Mouse (Mus musculus): ENCODE results near the gene 2610507B11Rik. TPM values are rescaled to one million over a fixed set of nuclear protein-coding genes. Genes with fewer than 3 reads are reported as not detected.
A peak's percentile ranks its signal among the peaks of the same experiment; 100 is the strongest.

2610507B11Rik gene
- polyA plus RNA-seq, 1 experiment from 2014 or later, result 67.1 TPM

GRCm38 (mm10) chr11:78310861-78311511 is 49.4 kb downstream of the 2610507B11Rik start:
- Histone ChIP-seq H3K9me3 (replicated peaks; ENCODE audit: control insufficient read depth, low read length) (no peaks in the 10 kb centered on the region), H3K4me2 (ENCODE audit: low read depth, low read length) (no peak overlapping the region), H3K4me1 (ENCODE audit: control insufficient read depth, insufficient read depth, low read length) (no peaks in the 10 kb centered on the region; the same call in 1 of the 2 replicates), H3K4me3 (ENCODE audit: low read length) (no peak overlapping the region), H3K9ac (ENCODE audit: low read length) (no peak overlapping the region), H3K36me3 (ENCODE audit: control insufficient read depth, insufficient read depth) (peaks cover 43% of the 10 kb centered on the region), H3K27me3 (ENCODE audit: control insufficient read depth, insufficient read depth, low read length) (no peaks in the 10 kb centered on the region), H3K27ac (ENCODE audit: low read length) (no peak overlapping the region)
- ATAC-seq (replicated peaks; ENCODE audit: extremely low read depth, insufficient read depth, low FRiP score), result no peak
- WGBS, result 92% methylated on average over 8 of the region's 8 CpGs

GRCm38 (mm10) chr11:78313662-78314061 is 52.1 kb downstream of the 2610507B11Rik start:
- WGBS, result 73% methylated on average over 2 of the region's 2 CpGs
- no peak overlapping the region for H3K9ac ChIP-seq (ENCODE audit: low read length)
- H3K4me3 ChIP-seq (ENCODE audit: low read length), result no peak overlapping the region
- no peak for ATAC-seq (replicated peaks; ENCODE audit: extremely low read depth, insufficient read depth, low FRiP score)
- no peaks in the 10 kb centered on the region for H3K9me3 ChIP-seq (replicated peaks; ENCODE audit: control insufficient read depth, low read length)
- H3K27ac ChIP-seq (ENCODE audit: low read length), result peak overlapping the region; percentile 14; the same call in 1 of the 2 replicates
- H3K27me3 ChIP-seq (ENCODE audit: control insufficient read depth, insufficient read depth, low read length), result no peaks in the 10 kb centered on the region
- H3K36me3 ChIP-seq (ENCODE audit: control insufficient read depth, insufficient read depth), result peaks cover 56% of the 10 kb centered on the region
- no peaks in the 10 kb centered on the region for H3K4me1 ChIP-seq (ENCODE audit: control insufficient read depth, insufficient read depth, low read length)
- H3K4me2 ChIP-seq (ENCODE audit: low read depth, low read length), result no peak overlapping the region

- Histone ChIP-seq H3K4me3 (ENCODE audit: low read length) (no peak overlapping the region), H3K9me3 (replicated peaks; ENCODE audit: control insufficient read depth, low read length) (no peaks in the 10 kb centered on the region), H3K36me3 (ENCODE audit: control insufficient read depth, insufficient read depth) (peaks cover 71% of the 10 kb centered on the region), H3K9ac (ENCODE audit: low read length) (no peak overlapping the region), H3K27ac (ENCODE audit: low read length) (no peak overlapping the region), H3K4me2 (ENCODE audit: low read depth, low read length) (no peak overlapping the region), H3K27me3 (ENCODE audit: control insufficient read depth, insufficient read depth, low read length) (no peaks in the 10 kb centered on the region), H3K4me1 (ENCODE audit: control insufficient read depth, insufficient read depth, low read length) (peaks cover 9% of the 10 kb centered on the region; the same call in 1 of the 2 replicates)
- WGBS, result 88% methylated on average over 2 of the region's 2 CpGs
- ATAC-seq (replicated peaks; ENCODE audit: extremely low read depth, insufficient read depth, low FRiP score), result no peak
Measured at GRCm38 (mm10) chr11:78318411-78318810, 56.9 kb downstream of the 2610507B11Rik start.

- ATAC-seq (replicated peaks; ENCODE audit: extremely low read depth, insufficient read depth, low FRiP score), result no peak
- H3K27me3 ChIP-seq (ENCODE audit: control insufficient read depth, insufficient read depth, low read length), result no peaks in the 10 kb centered on the region
- H3K4me2 ChIP-seq (ENCODE audit: low read depth, low read length), result peak overlapping the region; percentile 50
- H3K9me3 ChIP-seq (replicated peaks; ENCODE audit: control insufficient read depth, low read length), result no peaks in the 10 kb centered on the region
- H3K4me1 ChIP-seq (ENCODE audit: control insufficient read depth, insufficient read depth, low read length), result peaks cover 20% of the 10 kb centered on the region
- peak overlapping the region; percentile 3 for H3K27ac ChIP-seq (ENCODE audit: low read length)
- 39% methylated on average over 2 of the region's 2 CpGs for WGBS
- no peak overlapping the region for H3K4me3 ChIP-seq (ENCODE audit: low read length)
- H3K9ac ChIP-seq (ENCODE audit: low read length), result no peak overlapping the region
- H3K36me3 ChIP-seq (ENCODE audit: control insufficient read depth, insufficient read depth), result peaks cover 39% of the 10 kb centered on the region
Measured at GRCm38 (mm10) chr11:78322076-78322831, 60.7 kb downstream of the 2610507B11Rik start.

- peak; percentile 93 for ATAC-seq (replicated peaks; ENCODE audit: extremely low read depth, insufficient read depth, low FRiP score)
- Histone ChIP-seq H3K4me3 (ENCODE audit: low read length) (peak within 1 kb of the TSS; percentile 24), H3K36me3 (ENCODE audit: control insufficient read depth, insufficient read depth) (peaks cover 33% of the 10 kb centered on the region), H3K27me3 (ENCODE audit: control insufficient read depth, insufficient read depth, low read length) (no peaks in the 10 kb centered on the region), H3K9ac (ENCODE audit: low read length) (no peak within 1 kb of the TSS), H3K4me1 (ENCODE audit: control insufficient read depth, insufficient read depth, low read length) (peaks cover 20% of the 10 kb centered on the region), H3K4me2 (ENCODE audit: low read depth, low read length) (peak within 1 kb of the TSS; percentile 50), H3K9me3 (replicated peaks; ENCODE audit: control insufficient read depth, low read length) (no peaks in the 10 kb centered on the region), H3K27ac (ENCODE audit: low read length) (peak within 1 kb of the TSS; percentile 13)
- 6% methylated on average over 15 of the region's 15 CpGs for WGBS
Measured at GRCm38 (mm10) chr11:78322860-78323259, 61.3 kb downstream of the 2610507B11Rik start, which contains the start of gene Aldoc. Gene Aldoc (plus strand): TSS chr11:78322968.

GRCm38 (mm10) chr11:78324000-78324785 is 62.6 kb downstream of the 2610507B11Rik start:
- peak overlapping the region; percentile 50; the same call in 1 of the 2 replicates for H3K4me2 ChIP-seq (ENCODE audit: low read depth, low read length)

GRCm38 (mm10) chr11:78324965-78325364 is 63.4 kb downstream of the 2610507B11Rik start:
- H3K4me2 ChIP-seq (ENCODE audit: low read depth, low read length), result no peak overlapping the region
- H3K27ac ChIP-seq (ENCODE audit: low read length), result no peak overlapping the region
- peaks cover 16% of the 10 kb centered on the region for H3K36me3 ChIP-seq (ENCODE audit: control insufficient read depth, insufficient read depth)
- H3K4me3 ChIP-seq (ENCODE audit: low read length), result no peak overlapping the region
- 89% methylated on average over 12 of the region's 12 CpGs for WGBS
- H3K9me3 ChIP-seq (replicated peaks; ENCODE audit: control insufficient read depth, low read length), result no peaks in the 10 kb centered on the region
- H3K9ac ChIP-seq (ENCODE audit: low read length), result no peak overlapping the region
- H3K27me3 ChIP-seq (ENCODE audit: control insufficient read depth, insufficient read depth, low read length), result no peaks in the 10 kb centered on the region
- no peak for ATAC-seq (replicated peaks; ENCODE audit: extremely low read depth, insufficient read depth, low FRiP score)
- peaks cover 26% of the 10 kb centered on the region for H3K4me1 ChIP-seq (ENCODE audit: control insufficient read depth, insufficient read depth, low read length)

More at GRCm38 (mm10) chr11:78324000-78324785, 62.6 kb downstream of the 2610507B11Rik start:
- Histone ChIP-seq H3K9me3 (replicated peaks; ENCODE audit: control insufficient read depth, low read length) (no peaks in the 10 kb centered on the region), H3K9ac (ENCODE audit: low read length) (no peak overlapping the region), H3K27me3 (ENCODE audit: control insufficient read depth, insufficient read depth, low read length) (no peaks in the 10 kb centered on the region), H3K4me1 (ENCODE audit: control insufficient read depth, insufficient read depth, low read length) (peaks cover 25% of the 10 kb centered on the region), H3K36me3 (ENCODE audit: control insufficient read depth, insufficient read depth) (peaks cover 22% of the 10 kb centered on the region), H3K27ac (ENCODE audit: low read length) (no peak overlapping the region), H3K4me3 (ENCODE audit: low read length) (no peak overlapping the region)
- 78% methylated on average over 15 of the region's 15 CpGs for WGBS
- ATAC-seq (replicated peaks; ENCODE audit: extremely low read depth, insufficient read depth, low FRiP score), result no peak

- no peak overlapping the region for H3K27ac ChIP-seq (ENCODE audit: low read length)
- no peak overlapping the region for H3K9ac ChIP-seq (ENCODE audit: low read length)
- ATAC-seq (replicated peaks; ENCODE audit: extremely low read depth, insufficient read depth, low FRiP score), result no peak
- no peaks in the 10 kb centered on the region for H3K36me3 ChIP-seq (ENCODE audit: control insufficient read depth, insufficient read depth)
- WGBS, result 89% methylated on average over 4 of the region's 4 CpGs
- H3K4me2 ChIP-seq (ENCODE audit: low read depth, low read length), result no peak overlapping the region
- peaks cover 26% of the 10 kb centered on the region for H3K4me1 ChIP-seq (ENCODE audit: control insufficient read depth, insufficient read depth, low read length)
- H3K27me3 ChIP-seq (ENCODE audit: control insufficient read depth, insufficient read depth, low read length), result no peaks in the 10 kb centered on the region
- no peak overlapping the region for H3K4me3 ChIP-seq (ENCODE audit: low read length)
- H3K9me3 ChIP-seq (replicated peaks; ENCODE audit: control insufficient read depth, low read length), result no peaks in the 10 kb centered on the region
Measured at GRCm38 (mm10) chr11:78327215-78327614, 65.7 kb downstream of the 2610507B11Rik start.
